Mouse (Mus musculus) liver, embryonic 14.5 days (tissue): ENCODE data around the gene Bcl3. TPM values are rescaled to one million over a fixed set of nuclear protein-coding genes. Genes with fewer than 3 reads are reported as not detected.

Source experiments
- ATAC-seq: fragments of 200-750 bp; cut with Nextera tagmentation; 2 replicates; pipeline ENCODE4 v1.8.0; 2017; ENCODE audit warnings: moderate number of reproducible peaks, mild to moderate bottlenecking, moderate library complexity; ENCODE audit not compliant: insufficient read depth
- DNase-seq, 3 experiments: peaks; one replicate each; pipeline ENCODE4 v3.0.0-alpha.2; 2012 to 2013; ENCODE audit warnings: low read depth in 3 of 3, low spot score in 3 of 3
- H3K27ac ChIP-seq: fragments of 300-500 bp; sonication (generic); 2 replicates; pipeline ENCODE4 v1.5.1; 2014; ENCODE audit warnings: moderate library complexity, mild to moderate bottlenecking, control low read depth, inconsistent platforms
- H3K27me3 ChIP-seq: fragments of 300-500 bp; sonication (generic); 2 replicates; pipeline ENCODE4 v1.6.1; 2014; ENCODE audit warnings: mild to moderate bottlenecking, low read length, moderate library complexity; ENCODE audit not compliant: control insufficient read depth, insufficient read depth
- H3K36me3 ChIP-seq: fragments of 300-500 bp; sonication (generic); replicated peaks from 2 replicates; pipeline ENCODE4 v1.6.1; 2014; ENCODE audit warnings: low read depth; ENCODE audit not compliant: control insufficient read depth, insufficient read depth
- H3K4me1 ChIP-seq, 2 experiments: fragments of 200-500 bp in 1 of 2; fragments of 300-500 bp in 1 of 2; sonication (generic) in 1 of 2; replicated peaks; 2 replicates each; pipeline ENCODE4 v1.6.1; 2012 to 2014; ENCODE audit warnings: antibody characterized with exemption in 1 of 2, inconsistent platforms in 1 of 2, low read length in 1 of 2; ENCODE audit not compliant: control insufficient read depth in 2 of 2, insufficient read depth in 2 of 2
- H3K4me2 ChIP-seq: fragments of 300-500 bp; sonication (generic); 2 replicates; pipeline ENCODE4 v1.6.1; 2014; ENCODE audit warnings: low read depth, mild to moderate bottlenecking, control low read depth, moderate library complexity
- H3K4me3 ChIP-seq, 2 experiments: fragments of 200-500 bp in 1 of 2; fragments of 300-500 bp in 1 of 2; sonication (generic) in 1 of 2; 2 replicates each; pipeline ENCODE4 v1.5.1; 2012 to 2014; ENCODE audit warnings: low read depth in 2 of 2, low read length in 2 of 2, mild to moderate bottlenecking in 2 of 2, control low read depth in 1 of 2, inconsistent platforms in 1 of 2, moderate library complexity in 1 of 2; ENCODE audit not compliant: insufficient read depth in 1 of 2
- H3K9ac ChIP-seq: fragments of 300-500 bp; sonication (generic); replicated peaks from 2 replicates; pipeline ENCODE4 v1.6.1; 2014; ENCODE audit warnings: mild to moderate bottlenecking, control low read depth, moderate library complexity
- H3K9me3 ChIP-seq: fragments of 300-500 bp; sonication (generic); 2 replicates; pipeline ENCODE4 v1.6.1; 2016; ENCODE audit warnings: low read length, mixed read lengths; ENCODE audit not compliant: control insufficient read depth
- CTCF ChIP-seq: IDR thresholded peaks from 2 replicates; pipeline ENCODE4 v1.5.1; 2016; ENCODE audit warnings: antibody characterized with exemption, low read depth, control low read depth
- EP300 ChIP-seq: IDR thresholded peaks from 2 replicates; pipeline ENCODE4 v1.6.1; 2016; ENCODE audit warnings: antibody characterized with exemption, low read depth
- WGBS: fragments of 180-500 bp; shearing (Covaris S2); extraction: QIAGEN DNeasy Blood & Tissue Kit; methylation state at CpG from one replicate; pipeline ENCODE4 v1.1.7; 2014; ENCODE audit not compliant: insufficient replicate concordance; 5-methylcytosine and 5-hydroxymethylcytosine counted together
- polyA plus RNA-seq, 2 experiments: library from polyadenylated mRNA; depleted of rRNA in 1 of 2; stranded (reverse) in 1 of 2; unstranded in 1 of 2; fragments of >200 nt; fragmentation: Nextera tagmentation in 1 of 2; extraction: Ambion mirVana in 1 of 2; gene quantifications; 2 replicates each; pipeline versions ENCODE4 v1.2.1 to v1.2.3; 2012 to 2014

The Bcl3 gene
- polyA plus RNA-seq, 2 experiments = 3.1 to 3.5 TPM

DNA sequence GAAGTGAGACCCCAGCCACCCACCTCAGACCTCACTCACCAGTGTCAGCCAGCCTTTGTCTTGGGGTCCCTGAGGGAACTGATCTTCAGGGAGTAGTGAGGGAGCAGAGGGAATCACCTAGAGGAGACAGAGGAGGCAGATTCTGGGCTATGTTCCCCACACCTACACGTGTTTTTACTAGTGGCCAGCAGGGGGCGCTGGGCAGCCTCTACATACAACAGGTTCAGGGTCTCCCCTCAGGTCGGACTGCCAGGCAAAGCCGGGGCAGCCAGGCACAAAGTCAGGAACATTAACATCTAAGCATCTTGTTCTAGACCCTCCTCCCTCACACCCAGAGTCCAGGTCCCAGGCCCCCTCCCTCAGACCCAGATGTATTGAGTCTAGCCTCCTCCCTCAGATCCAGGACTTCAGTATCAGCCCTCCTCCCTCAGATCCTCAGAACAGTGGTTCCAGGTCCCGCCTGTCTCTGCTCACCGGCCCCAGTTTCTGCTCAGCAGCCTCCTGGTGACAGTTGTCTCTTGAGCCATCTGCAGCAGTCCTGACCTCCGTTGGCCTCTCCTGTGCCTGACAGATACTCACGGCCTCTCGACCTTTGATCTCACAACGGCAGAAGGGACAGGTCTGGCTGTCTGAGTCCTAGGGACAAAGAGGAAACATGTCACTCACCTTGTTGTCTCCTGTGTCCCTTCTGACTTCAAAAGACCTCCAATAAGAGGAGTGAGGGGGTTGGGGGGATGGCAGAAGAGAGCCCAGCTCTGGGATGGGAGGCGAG, 37.6 kb downstream of the Bcl3 start:
- H3K27ac ChIP-seq = no peak overlapping the region
- no peak overlapping the region for H3K4me2 ChIP-seq
- no peaks in the 10 kb centered on the region for H3K27me3 ChIP-seq
- WGBS = 25% methylated on average over 11 of the region's 11 CpGs
- no peak overlapping the region for H3K4me3 ChIP-seq
- no peaks in the 10 kb centered on the region for H3K9me3 ChIP-seq
- no peaks in the 10 kb centered on the region for H3K36me3 ChIP-seq
- no peaks in the 10 kb centered on the region for H3K4me1 ChIP-seq
- no peak overlapping the region for H3K9ac ChIP-seq
- TF ChIP-seq CTCF (peak; percentile 80), EP300 (no peak)
- ATAC-seq = 0 out of 2 replicates have a peak, but pooled peaks have one; percentile 29
- no peak for DNase-seq

DNA sequence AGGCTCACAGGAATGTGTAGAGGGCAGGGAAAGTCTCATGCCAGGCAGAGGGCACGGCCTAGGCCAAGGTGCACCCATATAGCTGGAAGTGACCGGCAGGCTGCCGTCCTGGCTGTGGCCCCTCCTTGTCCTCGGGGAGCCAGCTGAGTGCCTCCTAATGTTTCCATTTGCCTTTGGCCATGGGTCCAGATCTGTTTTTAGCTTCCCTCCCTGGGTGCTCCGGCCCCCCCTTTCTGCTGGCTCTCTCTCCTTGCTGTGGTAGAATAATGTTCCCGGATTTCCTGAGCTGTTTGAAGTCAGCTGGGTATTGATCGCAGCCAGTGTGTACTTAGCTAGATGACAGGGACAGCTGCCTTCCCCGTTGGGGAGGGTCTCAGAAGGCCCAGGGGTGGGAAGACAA, 38.9 kb downstream of the Bcl3 start:
- Histone ChIP-seq H3K4me2 (no peak overlapping the region), H3K9ac (no peak overlapping the region), H3K27me3 (no peaks in the 10 kb centered on the region), H3K9me3 (no peaks in the 10 kb centered on the region), H3K4me1 (no peaks in the 10 kb centered on the region), H3K36me3 (no peaks in the 10 kb centered on the region), H3K27ac (no peak overlapping the region), H3K4me3 (no peak overlapping the region)
- no peak for ATAC-seq
- no peak for TF ChIP-seq EP300
- TF ChIP-seq CTCF = no peak
- 50% methylated on average over 8 of the region's 8 CpGs for WGBS
- no peak for DNase-seq

DNA sequence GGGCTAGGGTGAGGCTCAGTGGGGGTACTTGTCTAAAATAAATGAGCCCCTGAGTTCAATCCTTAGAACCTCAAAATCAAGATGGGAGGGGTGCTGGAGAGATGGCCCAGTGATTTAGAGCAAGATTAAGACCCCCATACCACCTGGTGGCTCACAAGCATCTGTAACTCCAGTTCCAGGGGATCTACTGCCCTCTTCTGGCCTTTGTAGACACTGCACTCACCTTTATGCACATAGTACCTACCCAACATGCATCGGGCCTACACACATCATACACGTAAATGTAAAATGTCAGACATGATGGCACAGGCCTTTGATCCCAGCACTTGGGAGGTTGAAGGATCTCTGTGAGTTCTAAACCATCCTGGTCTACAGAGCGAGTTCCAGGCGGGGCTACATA, 39.9 kb downstream of the Bcl3 start:
- H3K27ac ChIP-seq = no peak overlapping the region
- H3K27me3 ChIP-seq = no peaks in the 10 kb centered on the region
- H3K36me3 ChIP-seq = no peaks in the 10 kb centered on the region
- H3K4me1 ChIP-seq = no peaks in the 10 kb centered on the region
- ATAC-seq = no peak
- H3K9ac ChIP-seq = no peak overlapping the region
- H3K4me2 ChIP-seq = no peak overlapping the region
- TF ChIP-seq EP300 (no peak), CTCF (peak; percentile 65)
- no peak for DNase-seq
- H3K9me3 ChIP-seq = no peaks in the 10 kb centered on the region
- WGBS = 74% methylated on average over 4 of the region's 4 CpGs
- H3K4me3 ChIP-seq = no peak overlapping the region

DNA sequence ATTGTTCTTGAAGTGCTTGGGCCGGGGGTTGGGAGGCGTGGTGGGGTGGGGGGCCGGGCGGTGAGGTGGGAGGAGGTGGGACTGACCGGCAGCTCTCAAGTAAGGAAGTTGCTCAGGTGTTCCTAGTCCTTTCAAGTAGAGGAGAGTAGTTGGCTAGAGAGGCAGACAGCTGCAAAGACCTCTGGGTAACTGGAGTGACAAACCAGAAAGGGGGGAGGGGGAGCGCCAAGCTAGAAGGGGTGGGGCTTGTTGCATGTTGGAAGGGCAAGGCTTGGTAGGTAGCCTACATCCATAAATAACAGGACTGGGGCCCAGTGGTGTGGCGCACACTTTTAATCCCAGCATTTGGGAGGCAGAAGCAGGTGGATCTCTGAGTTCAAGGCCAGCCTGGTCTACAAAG, 40.8 kb downstream of the Bcl3 start:
- Histone ChIP-seq H3K9me3 (no peaks in the 10 kb centered on the region), H3K4me1 (no peaks in the 10 kb centered on the region), H3K4me2 (no peak overlapping the region), H3K27ac (no peak overlapping the region), H3K9ac (no peak overlapping the region), H3K36me3 (no peaks in the 10 kb centered on the region), H3K4me3 (no peak overlapping the region), H3K27me3 (no peaks in the 10 kb centered on the region)
- no peak for DNase-seq
- 74% methylated on average over 7 of the region's 7 CpGs for WGBS
- ATAC-seq = no peak
- TF ChIP-seq EP300 = no peak

DNA sequence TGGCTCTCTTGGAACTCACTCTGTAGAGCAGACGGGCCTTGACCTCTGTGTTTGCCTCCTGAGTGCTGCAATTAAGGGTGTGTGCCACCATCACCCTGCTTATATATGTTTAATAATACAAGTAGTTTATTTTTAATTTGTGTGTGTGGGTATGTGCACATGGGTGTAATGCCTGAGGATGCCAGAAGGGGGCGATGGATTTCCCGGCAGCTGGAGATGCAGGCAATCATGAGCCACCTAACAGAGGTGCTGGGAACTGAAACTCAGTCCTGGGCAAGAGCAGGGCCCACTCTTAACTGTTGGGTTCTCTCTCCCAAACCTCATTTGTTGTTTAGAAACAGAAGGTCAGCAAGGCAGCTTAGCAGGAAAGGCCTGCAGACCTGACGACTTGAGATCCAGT, 42.7 kb downstream of the Bcl3 start:
- no peak overlapping the region for H3K4me2 ChIP-seq
- H3K4me3 ChIP-seq = no peak overlapping the region
- H3K27me3 ChIP-seq = no peaks in the 10 kb centered on the region
- ATAC-seq (no peak), DNase-seq (no peak)
- H3K9me3 ChIP-seq = no peaks in the 10 kb centered on the region
- H3K4me1 ChIP-seq = no peaks in the 10 kb centered on the region
- H3K36me3 ChIP-seq = no peaks in the 10 kb centered on the region
- TF ChIP-seq EP300 (no peak), CTCF (peak; percentile 60)
- H3K27ac ChIP-seq = no peak overlapping the region
- 60% methylated on average over 4 of the region's 4 CpGs for WGBS
- no peak overlapping the region for H3K9ac ChIP-seq
